Mouse (Mus musculus): ENCODE measurements around the gene Elf2. TPM values are rescaled to one million over a fixed set of nuclear protein-coding genes. Genes with fewer than 3 reads are reported as not detected.

Gene Elf2
- polyA plus RNA-seq, 1 experiment from 2014 or later = 53.5 TPM

- peak; percentile 57 for ATAC-seq
- H3K4me2 ChIP-seq (ENCODE audit: low read depth, low read length) = peak overlapping the region; percentile 57
- peak overlapping the region; percentile 44; the same call in 1 of the 2 replicates for H3K9ac ChIP-seq (ENCODE audit: low read depth, low read length)
- H3K27me3 ChIP-seq (replicated peaks; ENCODE audit: control insufficient read depth, insufficient read depth, low read length) = no peaks in the 10 kb centered on the region
- no peak overlapping the region for H3K27ac ChIP-seq (ENCODE audit: low read length)
- WGBS = 32% methylated on average over 31 of the region's 31 CpGs
- no peaks in the 10 kb centered on the region for H3K9me3 ChIP-seq (ENCODE audit: control insufficient read depth, low read length)
- no peaks in the 10 kb centered on the region for H3K36me3 ChIP-seq (ENCODE audit: control insufficient read depth, insufficient read depth, low read length)
- H3K4me3 ChIP-seq (ENCODE audit: low read length) = peak overlapping the region; percentile 43
- H3K4me1 ChIP-seq (ENCODE audit: control insufficient read depth, insufficient read depth, low read length) = peaks cover 4% of the 10 kb centered on the region; the same call in 1 of the 2 replicates
These were observed 37.6 kb upstream of the Elf2 start for GRCm38 (mm10) chr3:51377878-51378664.

- H3K4me3 ChIP-seq (ENCODE audit: low read length) = no peak overlapping the region
- no peaks in the 10 kb centered on the region for H3K36me3 ChIP-seq (ENCODE audit: control insufficient read depth, insufficient read depth, low read length)
- no peak overlapping the region for H3K4me2 ChIP-seq (ENCODE audit: low read depth, low read length)
- no peaks in the 10 kb centered on the region for H3K9me3 ChIP-seq (ENCODE audit: control insufficient read depth, low read length)
- no peak overlapping the region for H3K27ac ChIP-seq (ENCODE audit: low read length)
- WGBS = 80% methylated on average over 19 of the region's 19 CpGs
- no peaks in the 10 kb centered on the region for H3K27me3 ChIP-seq (replicated peaks; ENCODE audit: control insufficient read depth, insufficient read depth, low read length)
- H3K9ac ChIP-seq (ENCODE audit: low read depth, low read length) = no peak overlapping the region
- peaks cover 4% of the 10 kb centered on the region; the same call in 1 of the 2 replicates for H3K4me1 ChIP-seq (ENCODE audit: control insufficient read depth, insufficient read depth, low read length)
- ATAC-seq = no peak
These were observed 35.1 kb upstream of the Elf2 start for GRCm38 (mm10) chr3:51375307-51376265.

GRCm38 (mm10) chr3:51373544-51373943 lies 33.1 kb upstream of the Elf2 start:
- H3K4me1 ChIP-seq (ENCODE audit: control insufficient read depth, insufficient read depth, low read length) = peaks cover 3% of the 10 kb centered on the region; the same call in 1 of the 2 replicates
- H3K36me3 ChIP-seq (ENCODE audit: control insufficient read depth, insufficient read depth, low read length) = no peaks in the 10 kb centered on the region
- H3K27ac ChIP-seq (ENCODE audit: low read length) = no peak overlapping the region
- ATAC-seq = no peak
- no peak overlapping the region for H3K4me2 ChIP-seq (ENCODE audit: low read depth, low read length)
- H3K9ac ChIP-seq (ENCODE audit: low read depth, low read length) = no peak overlapping the region
- H3K4me3 ChIP-seq (ENCODE audit: low read length) = no peak overlapping the region
- no peaks in the 10 kb centered on the region for H3K9me3 ChIP-seq (ENCODE audit: control insufficient read depth, low read length)
- WGBS = 75% methylated on average over 5 of the region's 5 CpGs
- no peaks in the 10 kb centered on the region for H3K27me3 ChIP-seq (replicated peaks; ENCODE audit: control insufficient read depth, insufficient read depth, low read length)

- WGBS = 51% methylated on average over 5 of the region's 5 CpGs
- Histone ChIP-seq H3K27ac (ENCODE audit: low read length) (no peak overlapping the region), H3K36me3 (ENCODE audit: control insufficient read depth, insufficient read depth, low read length) (no peaks in the 10 kb centered on the region), H3K4me1 (ENCODE audit: control insufficient read depth, insufficient read depth, low read length) (no peaks in the 10 kb centered on the region), H3K9me3 (ENCODE audit: control insufficient read depth, low read length) (no peaks in the 10 kb centered on the region), H3K4me2 (ENCODE audit: low read depth, low read length) (no peak overlapping the region), H3K9ac (ENCODE audit: low read depth, low read length) (no peak overlapping the region), H3K4me3 (ENCODE audit: low read length) (no peak overlapping the region), H3K27me3 (replicated peaks; ENCODE audit: control insufficient read depth, insufficient read depth, low read length) (no peaks in the 10 kb centered on the region)
- ATAC-seq = no peak
These were observed 32.4 kb upstream of the Elf2 start for GRCm38 (mm10) chr3:51372883-51373282.

- H3K36me3 ChIP-seq (ENCODE audit: control insufficient read depth, insufficient read depth, low read length) = no peaks in the 10 kb centered on the region
- H3K4me1 ChIP-seq (ENCODE audit: control insufficient read depth, insufficient read depth, low read length) = no peaks in the 10 kb centered on the region
- WGBS = 72% methylated on average over 2 of the region's 2 CpGs
- no peak for ATAC-seq
- no peaks in the 10 kb centered on the region for H3K27me3 ChIP-seq (replicated peaks; ENCODE audit: control insufficient read depth, insufficient read depth, low read length)
- H3K4me2 ChIP-seq (ENCODE audit: low read depth, low read length) = no peak overlapping the region
- H3K4me3 ChIP-seq (ENCODE audit: low read length) = no peak overlapping the region
- H3K9me3 ChIP-seq (ENCODE audit: control insufficient read depth, low read length) = no peaks in the 10 kb centered on the region
- H3K27ac ChIP-seq (ENCODE audit: low read length) = no peak overlapping the region
- H3K9ac ChIP-seq (ENCODE audit: low read depth, low read length) = no peak overlapping the region
These were observed 31.4 kb upstream of the Elf2 start for GRCm38 (mm10) chr3:51371826-51372225.

GRCm38 (mm10) chr3:51368011-51368410 lies 27.5 kb upstream of the Elf2 start:
- WGBS = 79% methylated on average over 4 of the region's 4 CpGs
- no peak for ATAC-seq
- no peak overlapping the region for H3K9ac ChIP-seq (ENCODE audit: low read depth, low read length)

GRCm38 (mm10) chr3:51366926-51367325 lies 26.5 kb upstream of the Elf2 start:
- Histone ChIP-seq H3K4me3 (ENCODE audit: low read length) (no peak overlapping the region), H3K4me1 (ENCODE audit: control insufficient read depth, insufficient read depth, low read length) (0 out of 2 replicates have a peak, but pooled peaks cover 6% of the 10 kb centered on the region), H3K9ac (ENCODE audit: low read depth, low read length) (no peak overlapping the region), H3K27ac (ENCODE audit: low read length) (no peak overlapping the region), H3K27me3 (replicated peaks; ENCODE audit: control insufficient read depth, insufficient read depth, low read length) (no peaks in the 10 kb centered on the region), H3K9me3 (ENCODE audit: control insufficient read depth, low read length) (no peaks in the 10 kb centered on the region), H3K36me3 (ENCODE audit: control insufficient read depth, insufficient read depth, low read length) (no peaks in the 10 kb centered on the region), H3K4me2 (ENCODE audit: low read depth, low read length) (no peak overlapping the region)
- 60% methylated on average over 4 of the region's 4 CpGs for whole genome bisulfite sequencing
- no peak for ATAC-seq

More at GRCm38 (mm10) chr3:51368011-51368410, 27.5 kb upstream of the Elf2 start:
- H3K4me3 ChIP-seq (ENCODE audit: low read length) = no peak overlapping the region
- no peaks in the 10 kb centered on the region for H3K9me3 ChIP-seq (ENCODE audit: control insufficient read depth, low read length)
- no peaks in the 10 kb centered on the region for H3K27me3 ChIP-seq (replicated peaks; ENCODE audit: control insufficient read depth, insufficient read depth, low read length)
- no peak overlapping the region for H3K27ac ChIP-seq (ENCODE audit: low read length)
- H3K4me2 ChIP-seq (ENCODE audit: low read depth, low read length) = no peak overlapping the region
- 0 out of 2 replicates have a peak, but pooled peaks cover 6% of the 10 kb centered on the region for H3K4me1 ChIP-seq (ENCODE audit: control insufficient read depth, insufficient read depth, low read length)
- H3K36me3 ChIP-seq (ENCODE audit: control insufficient read depth, insufficient read depth, low read length) = no peaks in the 10 kb centered on the region

GRCm38 (mm10) chr3:51365517-51365882 lies 25.0 kb upstream of the Elf2 start:
- no peak for ATAC-seq
- no peaks in the 10 kb centered on the region for H3K9me3 ChIP-seq (ENCODE audit: control insufficient read depth, low read length)
- 8% methylated on average over 3 of the region's 3 CpGs for WGBS
- H3K27me3 ChIP-seq (replicated peaks; ENCODE audit: control insufficient read depth, insufficient read depth, low read length) = no peaks in the 10 kb centered on the region
- peak overlapping the region; percentile 53 for H3K4me3 ChIP-seq (ENCODE audit: low read length)
- H3K4me1 ChIP-seq (ENCODE audit: control insufficient read depth, insufficient read depth, low read length) = 0 out of 2 replicates have a peak, but pooled peaks cover 6% of the 10 kb centered on the region
- H3K4me2 ChIP-seq (ENCODE audit: low read depth, low read length) = peak overlapping the region; percentile 64
- no peak overlapping the region for H3K27ac ChIP-seq (ENCODE audit: low read length)
- H3K9ac ChIP-seq (ENCODE audit: low read depth, low read length) = peak overlapping the region; percentile 52; the same call in 1 of the 2 replicates
- no peaks in the 10 kb centered on the region for H3K36me3 ChIP-seq (ENCODE audit: control insufficient read depth, insufficient read depth, low read length)

Measured in intestine, embryonic 16.5 days (tissue).